Mouse (Mus musculus): ENCODE results near the gene Jade1. TPM values are rescaled to one million over a fixed set of nuclear protein-coding genes. Genes with fewer than 3 reads are reported as not detected.

Gene Jade1
- polyA plus RNA-seq, 1 experiment, result 201 TPM

GRCm38 (mm10) chr3:41613706-41614105, 58.2 kb downstream of the Jade1 start:
- Histone ChIP-seq H3K36me3 (ENCODE audit: control insufficient read depth, insufficient read depth, low read length, poor library complexity, severe bottlenecking) (peaks cover 69% of the 10 kb centered on the region), H3K9ac (ENCODE audit: low read depth, poor library complexity, severe bottlenecking) (no peak overlapping the region), H3K4me1 (ENCODE audit: control insufficient read depth, insufficient read depth, low read length) (no peaks in the 10 kb centered on the region), H3K27me3 (ENCODE audit: control insufficient read depth, insufficient read depth, low read length, poor library complexity, severe bottlenecking) (no peaks in the 10 kb centered on the region), H3K27ac (ENCODE audit: insufficient read depth, low read length) (no peak overlapping the region), H3K4me3 (ENCODE audit: low read depth, low read length) (no peak overlapping the region), H3K9me3 (replicated peaks; ENCODE audit: control insufficient read depth, insufficient read depth, low read length, poor library complexity, severe bottlenecking) (no peaks in the 10 kb centered on the region)
- TF ChIP-seq POLR2A (IDR thresholded peaks at IDR 0.05; ENCODE audit: insufficient read depth, low read length) (no peak), EP300 (IDR thresholded peaks at IDR 0.05; ENCODE audit: insufficient read depth, low read depth, low read length) (no peak), CTCF (IDR thresholded peaks at IDR 0.05; ENCODE audit: low read depth, low read length) (no peak)

DNA sequence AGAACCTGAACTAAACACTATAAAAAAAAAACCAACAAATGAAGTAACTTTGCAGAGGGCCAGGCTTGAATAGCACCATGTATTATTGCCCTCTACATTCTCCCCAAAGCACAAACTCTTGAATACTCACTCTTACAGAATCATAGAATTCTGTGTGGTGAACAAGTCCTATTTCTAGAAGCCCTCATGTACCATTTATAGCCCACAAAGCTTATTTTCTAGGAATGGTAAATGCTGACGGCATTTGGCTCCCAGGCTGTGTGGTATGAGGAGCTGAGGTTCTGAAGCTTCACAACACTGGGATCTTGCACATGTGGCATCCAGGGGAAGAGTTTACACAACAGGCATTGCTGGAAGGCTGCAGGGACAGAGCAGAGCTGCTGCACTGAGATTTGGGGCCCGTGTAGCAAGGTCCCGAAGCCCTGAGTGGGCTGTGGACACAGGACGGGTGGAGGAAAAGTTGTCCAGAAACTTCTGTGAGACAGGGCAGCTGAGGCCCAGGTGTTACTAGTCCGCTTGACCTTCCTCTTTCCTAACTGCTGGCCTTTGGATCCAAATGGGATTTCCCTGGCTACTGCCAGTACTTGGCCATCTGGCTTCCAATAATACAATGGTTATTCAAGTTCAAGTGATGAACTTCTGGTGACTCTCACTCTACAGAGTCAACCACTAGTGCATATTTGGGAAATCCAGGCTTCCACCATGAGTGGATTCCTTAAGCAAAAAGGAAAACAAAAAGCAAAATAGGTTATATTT, 58.9 kb downstream of the Jade1 start:
- no peaks in the 10 kb centered on the region for H3K4me1 ChIP-seq (ENCODE audit: control insufficient read depth, insufficient read depth, low read length)
- H3K4me3 ChIP-seq (ENCODE audit: low read depth, low read length), result no peak overlapping the region
- H3K36me3 ChIP-seq (ENCODE audit: control insufficient read depth, insufficient read depth, low read length, poor library complexity, severe bottlenecking), result peaks cover 62% of the 10 kb centered on the region
- H3K9ac ChIP-seq (ENCODE audit: low read depth, poor library complexity, severe bottlenecking), result no peak overlapping the region
- H3K9me3 ChIP-seq (replicated peaks; ENCODE audit: control insufficient read depth, insufficient read depth, low read length, poor library complexity, severe bottlenecking), result no peaks in the 10 kb centered on the region
- no peak overlapping the region for H3K27ac ChIP-seq (ENCODE audit: insufficient read depth, low read length)
- no peak for TF ChIP-seq CTCF (IDR thresholded peaks at IDR 0.05; ENCODE audit: low read depth, low read length)
- no peak for TF ChIP-seq POLR2A (IDR thresholded peaks at IDR 0.05; ENCODE audit: insufficient read depth, low read length)
- no peak for TF ChIP-seq EP300 (IDR thresholded peaks at IDR 0.05; ENCODE audit: insufficient read depth, low read depth, low read length)
- no peaks in the 10 kb centered on the region for H3K27me3 ChIP-seq (ENCODE audit: control insufficient read depth, insufficient read depth, low read length, poor library complexity, severe bottlenecking)

- Histone ChIP-seq H3K9me3 (replicated peaks; ENCODE audit: control insufficient read depth, insufficient read depth, low read length, poor library complexity, severe bottlenecking) (no peaks in the 10 kb centered on the region), H3K27ac (ENCODE audit: insufficient read depth, low read length) (no peak overlapping the region), H3K27me3 (ENCODE audit: control insufficient read depth, insufficient read depth, low read length, poor library complexity, severe bottlenecking) (no peaks in the 10 kb centered on the region), H3K9ac (ENCODE audit: low read depth, poor library complexity, severe bottlenecking) (no peak overlapping the region), H3K4me1 (ENCODE audit: control insufficient read depth, insufficient read depth, low read length) (no peaks in the 10 kb centered on the region), H3K4me3 (ENCODE audit: low read depth, low read length) (no peak overlapping the region), H3K36me3 (ENCODE audit: control insufficient read depth, insufficient read depth, low read length, poor library complexity, severe bottlenecking) (peaks cover 26% of the 10 kb centered on the region)
- TF ChIP-seq CTCF (IDR thresholded peaks at IDR 0.05; ENCODE audit: low read depth, low read length), result no peak
Observed at GRCm38 (mm10) chr3:41618036-41618435, 62.5 kb downstream of the Jade1 start.

DNA sequence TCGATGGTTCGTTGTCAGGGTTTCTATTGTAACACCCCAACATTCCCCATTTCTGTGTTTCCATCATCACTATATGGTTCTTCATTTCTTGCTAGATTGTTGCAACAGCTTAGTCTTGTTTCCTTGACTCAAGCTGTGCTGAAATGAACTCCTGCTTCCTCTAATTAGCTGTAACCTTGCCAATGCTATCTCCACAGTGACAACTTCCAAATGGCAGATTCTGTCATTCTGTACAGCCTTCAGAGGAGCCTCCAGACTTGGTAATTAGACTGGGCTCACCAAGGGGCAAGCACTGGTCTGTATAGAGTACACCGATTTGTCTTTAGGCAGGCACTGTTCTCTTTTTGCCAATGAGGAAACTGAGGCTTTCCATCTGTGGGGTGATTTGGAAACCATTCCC, 63.0 kb downstream of the Jade1 start:
- Histone ChIP-seq H3K4me3 (ENCODE audit: low read depth, low read length) (no peak overlapping the region), H3K27ac (ENCODE audit: insufficient read depth, low read length) (no peak overlapping the region), H3K9ac (ENCODE audit: low read depth, poor library complexity, severe bottlenecking) (no peak overlapping the region), H3K27me3 (ENCODE audit: control insufficient read depth, insufficient read depth, low read length, poor library complexity, severe bottlenecking) (no peaks in the 10 kb centered on the region), H3K9me3 (replicated peaks; ENCODE audit: control insufficient read depth, insufficient read depth, low read length, poor library complexity, severe bottlenecking) (no peaks in the 10 kb centered on the region), H3K36me3 (ENCODE audit: control insufficient read depth, insufficient read depth, low read length, poor library complexity, severe bottlenecking) (peaks cover 22% of the 10 kb centered on the region), H3K4me1 (ENCODE audit: control insufficient read depth, insufficient read depth, low read length) (no peaks in the 10 kb centered on the region)
- TF ChIP-seq CTCF (IDR thresholded peaks at IDR 0.05; ENCODE audit: low read depth, low read length) (no peak), EP300 (IDR thresholded peaks at IDR 0.05; ENCODE audit: insufficient read depth, low read depth, low read length) (no peak), POLR2A (IDR thresholded peaks at IDR 0.05; ENCODE audit: insufficient read depth, low read length) (no peak)

- Histone ChIP-seq H3K27ac (ENCODE audit: insufficient read depth, low read length) (no peak overlapping the region), H3K4me1 (ENCODE audit: control insufficient read depth, insufficient read depth, low read length) (no peaks in the 10 kb centered on the region), H3K9ac (ENCODE audit: low read depth, poor library complexity, severe bottlenecking) (no peak overlapping the region), H3K36me3 (ENCODE audit: control insufficient read depth, insufficient read depth, low read length, poor library complexity, severe bottlenecking) (0 out of 2 replicates have a peak, but pooled peaks cover 2% of the 10 kb centered on the region), H3K27me3 (ENCODE audit: control insufficient read depth, insufficient read depth, low read length, poor library complexity, severe bottlenecking) (no peaks in the 10 kb centered on the region), H3K4me3 (ENCODE audit: low read depth, low read length) (no peak overlapping the region), H3K9me3 (replicated peaks; ENCODE audit: control insufficient read depth, insufficient read depth, low read length, poor library complexity, severe bottlenecking) (no peaks in the 10 kb centered on the region)
- TF ChIP-seq CTCF (IDR thresholded peaks at IDR 0.05; ENCODE audit: low read depth, low read length), result no peak
- TF ChIP-seq POLR2A (IDR thresholded peaks at IDR 0.05; ENCODE audit: insufficient read depth, low read length), result no peak
- TF ChIP-seq EP300 (IDR thresholded peaks at IDR 0.05; ENCODE audit: insufficient read depth, low read depth, low read length), result no peak
Observed at GRCm38 (mm10) chr3:41620971-41621370, 65.4 kb downstream of the Jade1 start.

DNA sequence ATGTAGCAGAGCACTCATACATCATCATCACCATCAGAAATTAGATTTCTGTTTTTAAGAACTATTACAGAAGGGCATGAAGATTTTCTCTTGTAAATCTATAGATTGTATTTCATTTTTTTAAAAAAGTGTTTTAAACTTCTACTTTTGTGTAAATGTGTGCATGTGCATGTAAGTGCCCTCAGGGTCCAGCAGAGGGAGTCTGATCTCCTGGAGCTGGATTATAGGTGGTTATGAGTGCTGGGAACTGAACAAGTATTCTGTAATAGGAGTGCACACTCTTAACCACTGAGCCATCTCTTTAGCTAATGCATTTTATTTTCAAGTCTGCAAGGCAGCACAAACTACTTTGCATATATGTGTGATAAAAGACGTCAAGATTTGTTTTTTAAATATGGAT, 100.1 kb downstream of the Jade1 start:
- H3K4me3 ChIP-seq (ENCODE audit: low read depth, low read length), result no peak overlapping the region
- no peaks in the 10 kb centered on the region for H3K9me3 ChIP-seq (replicated peaks; ENCODE audit: control insufficient read depth, insufficient read depth, low read length, poor library complexity, severe bottlenecking)
- H3K36me3 ChIP-seq (ENCODE audit: control insufficient read depth, insufficient read depth, low read length, poor library complexity, severe bottlenecking), result no peaks in the 10 kb centered on the region
- no peaks in the 10 kb centered on the region for H3K27me3 ChIP-seq (ENCODE audit: control insufficient read depth, insufficient read depth, low read length, poor library complexity, severe bottlenecking)
- H3K4me1 ChIP-seq (ENCODE audit: control insufficient read depth, insufficient read depth, low read length), result no peaks in the 10 kb centered on the region
- H3K27ac ChIP-seq (ENCODE audit: insufficient read depth, low read length), result no peak overlapping the region
- H3K9ac ChIP-seq (ENCODE audit: low read depth, poor library complexity, severe bottlenecking), result no peak overlapping the region
- TF ChIP-seq CTCF (IDR thresholded peaks at IDR 0.05; ENCODE audit: low read depth, low read length) (no peak), POLR2A (IDR thresholded peaks at IDR 0.05; ENCODE audit: insufficient read depth, low read length) (no peak), EP300 (IDR thresholded peaks at IDR 0.05; ENCODE audit: insufficient read depth, low read depth, low read length) (no peak)

Other genes starting within 250 kb of the Jade1 start
- gene Sclt1, start 186.8 kb downstream of the Jade1 start, polyA plus RNA-seq (2011; ENCODE audit: insufficient read depth, insufficient read length, low read depth, missing spikeins), result 16.4 and 21.4 TPM in 2 replicates
- gene D3Ertd751e, start 186.9 kb downstream of the Jade1 start, polyA plus RNA-seq (2011; ENCODE audit: insufficient read depth, insufficient read length, low read depth, missing spikeins), result 5.2 TPM in 2 replicates